Mouse (Mus musculus): ENCODE measurements around the gene Sppl2b.

- TF ChIP-seq POLR2A (IDR thresholded peaks at IDR 0.05; ENCODE audit: borderline replicate concordance, insufficient read depth, low read length) (no peak), CTCF (IDR thresholded peaks at IDR 0.05; ENCODE audit: borderline replicate concordance, insufficient read depth, low read depth, low read length) (no peak)
These were observed 9.3 kb upstream of the Sppl2b start for GRCm38 (mm10) chr10:80845732-80846131.

Measured in cerebellum, adult 2 months (tissue).